Mouse (Mus musculus) gastrocnemius, postnatal 36 days (tissue): ENCODE results near the gene Gm49380. TPM values are rescaled to one million over a fixed set of nuclear protein-coding genes. Genes with fewer than 3 reads are reported as not detected.

Experiments
- DNase-seq, 2 experiments: peaks; one replicate each; pipeline ENCODE4 v3.0.0; 2022
- intact Hi-C: fragments of 180-260 bp; cut with DNase I; formaldehyde crosslinking; loops from one replicate; pipeline ENCODE4 v1.15.1; 2025
- total RNA-seq, 2 experiments: library from RNA; stranded (reverse); gene quantifications; 2 replicates each; pipeline ENCODE4 v1.2.3; 2021

Gm49380 gene
- total RNA-seq, 2 experiments from 2014 or later, result 0.57 to 1.3 TPM

DNA sequence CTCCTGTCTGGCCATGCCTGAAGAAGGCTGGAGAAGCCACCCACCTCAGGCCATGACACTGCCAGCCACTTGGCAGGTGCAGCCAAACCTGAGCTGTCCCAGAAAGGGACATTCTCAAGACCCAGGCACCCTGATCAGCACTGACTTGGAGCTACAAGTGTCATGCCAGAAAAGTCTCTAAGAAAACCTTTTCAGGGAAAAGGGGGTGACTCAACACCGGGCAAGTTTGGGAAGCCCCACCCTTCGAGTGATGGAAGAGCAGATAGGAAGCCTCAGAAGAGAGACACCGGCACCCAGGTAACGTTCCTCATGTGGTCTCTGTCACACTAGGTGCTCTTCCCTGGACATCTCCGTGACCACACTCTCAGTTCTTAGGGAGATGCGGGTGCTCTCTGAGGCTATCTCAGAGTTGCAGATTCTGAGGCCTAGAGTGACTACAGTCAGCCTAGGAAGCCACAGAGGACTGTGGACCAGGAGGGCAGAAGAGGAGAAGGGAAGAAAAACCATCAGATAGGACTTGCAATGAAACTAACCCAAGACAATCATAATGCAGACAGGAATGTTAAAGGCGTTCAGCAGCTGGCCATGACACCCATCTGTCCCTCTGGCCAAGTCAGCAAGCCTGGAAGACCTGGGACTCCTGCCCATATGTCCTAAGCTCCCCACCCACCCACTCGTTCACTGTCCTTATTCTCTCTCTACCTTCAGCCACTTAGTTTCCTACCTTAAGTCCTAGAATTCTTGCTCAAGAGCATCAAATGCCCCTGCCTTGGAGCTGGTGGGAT lies 63.7 kb downstream of the Gm49380 start:
- DNase-seq, result no peak
- intact Hi-C loops, result loop anchor here (10.0 kb wide), 1 partner anchor 305 kb away; the partner anchor contains the start of gene Nectin1

DNA sequence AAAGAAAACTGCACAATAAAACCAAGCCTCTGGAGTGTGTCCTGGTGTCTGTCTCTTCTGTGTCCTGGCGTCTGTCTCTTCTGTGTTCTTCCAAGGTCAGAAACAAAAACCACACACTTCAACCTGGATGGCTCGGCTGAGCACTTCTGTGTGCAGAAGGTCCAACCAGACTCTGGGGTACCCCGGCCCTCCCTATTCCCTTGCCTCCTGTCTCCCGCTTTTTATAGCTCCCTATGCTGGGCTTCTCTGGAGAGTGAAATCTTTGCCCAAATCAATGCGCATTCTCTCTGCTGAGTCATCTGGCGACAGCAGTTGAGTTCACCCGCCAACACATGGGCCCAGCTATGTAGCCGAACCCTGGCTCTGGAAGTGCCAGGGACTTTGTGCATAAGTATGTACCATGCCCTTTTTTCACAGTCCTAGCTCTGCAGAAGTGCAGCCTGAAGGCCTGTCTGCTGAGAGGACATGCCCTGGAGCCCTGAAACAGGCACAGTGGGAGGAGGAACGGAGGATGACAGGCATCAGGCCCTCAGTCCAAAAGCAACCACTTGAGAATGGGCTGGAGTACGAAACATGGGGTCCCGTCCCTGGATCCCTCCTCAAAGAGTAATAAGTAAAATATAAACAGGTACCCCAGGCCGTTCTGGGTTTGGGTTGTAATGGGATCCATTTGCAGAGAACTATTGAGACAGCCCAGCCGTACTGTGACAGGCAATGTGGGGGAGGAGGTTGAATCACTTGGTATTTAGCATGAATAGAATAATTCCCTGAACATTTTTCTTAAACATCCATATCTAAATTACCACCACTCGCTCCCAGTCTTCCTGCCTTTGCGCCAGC lies 64.5 kb downstream of the Gm49380 start:
- intact Hi-C loops, result loop anchor here (10.0 kb wide), 1 partner anchor 304 kb away; the partner anchor contains the start of gene Nectin1
- no peak for DNase-seq

DNA sequence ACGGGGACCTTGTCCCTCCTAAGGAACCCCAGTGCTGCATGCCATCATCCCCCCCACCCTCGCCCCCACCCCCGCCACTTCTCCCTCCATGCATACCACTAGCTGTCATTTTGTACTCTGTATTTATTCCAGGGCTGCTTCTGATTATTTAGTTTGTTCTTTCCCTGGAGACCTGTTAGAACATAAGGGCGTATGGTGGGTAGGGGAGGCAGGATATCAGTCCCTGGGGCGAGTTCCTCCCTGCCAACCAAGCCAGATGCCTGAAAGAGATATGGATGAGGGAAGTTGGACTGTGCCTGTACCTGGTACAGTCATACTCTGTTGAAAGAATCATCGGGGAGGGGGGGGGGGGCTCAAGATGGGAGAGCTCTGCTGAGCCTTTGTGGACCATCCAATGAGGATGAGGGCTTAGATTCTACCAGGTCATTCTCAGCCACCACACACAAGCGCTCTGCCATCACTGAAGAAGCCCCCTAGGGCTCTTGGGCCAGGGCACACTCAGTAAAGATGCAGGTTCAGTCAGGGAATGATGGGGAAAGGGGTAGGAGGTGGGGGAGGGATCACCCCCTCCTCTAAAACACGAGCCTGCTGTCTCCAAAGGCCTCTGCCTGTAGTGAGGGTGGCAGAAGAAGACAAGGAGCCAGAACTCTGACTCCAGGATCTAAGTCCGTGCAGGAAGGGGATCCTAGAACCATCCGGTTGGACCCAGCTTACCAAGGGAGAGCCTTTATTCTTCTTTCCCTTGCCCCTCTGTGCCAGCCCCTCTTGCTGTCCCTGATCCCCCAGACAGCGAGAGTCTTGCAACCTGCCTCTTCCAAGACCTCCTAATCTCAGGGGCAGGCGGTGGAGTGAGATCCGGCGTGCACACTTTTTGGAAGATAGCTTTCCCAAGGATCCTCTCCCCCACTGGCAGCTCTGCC lies 65.5 kb downstream of the Gm49380 start:
- no peak for DNase-seq
- intact Hi-C loops, result loop anchor here (10.0 kb wide), 1 partner anchor 303 kb away; the partner anchor contains the start of gene Nectin1

DNA sequence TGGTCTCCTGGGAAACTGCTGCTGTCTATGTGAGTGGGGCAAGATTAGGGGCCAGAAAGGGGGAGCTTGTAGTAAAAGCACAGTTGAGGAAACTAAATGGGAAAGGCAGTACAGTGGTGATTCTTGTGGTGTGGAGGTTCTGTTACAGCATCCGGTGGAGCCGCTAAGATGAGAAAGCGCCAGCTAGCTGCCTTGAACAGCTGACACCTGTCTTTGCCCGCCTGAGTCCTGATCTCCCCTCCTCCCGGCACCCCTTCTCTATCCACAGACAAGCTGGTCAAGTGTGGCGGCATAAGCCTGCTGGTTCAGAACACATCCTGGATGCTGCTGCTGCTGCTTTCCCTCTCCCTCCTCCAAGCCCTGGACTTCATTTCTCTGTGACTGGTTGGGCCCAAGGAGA lies 66.2 kb downstream of the Gm49380 start:
- intact Hi-C loops, result loop anchor here (10.0 kb wide), 1 partner anchor 302 kb away; the partner anchor contains the start of gene Nectin1
- DNase-seq, result no peak

DNA sequence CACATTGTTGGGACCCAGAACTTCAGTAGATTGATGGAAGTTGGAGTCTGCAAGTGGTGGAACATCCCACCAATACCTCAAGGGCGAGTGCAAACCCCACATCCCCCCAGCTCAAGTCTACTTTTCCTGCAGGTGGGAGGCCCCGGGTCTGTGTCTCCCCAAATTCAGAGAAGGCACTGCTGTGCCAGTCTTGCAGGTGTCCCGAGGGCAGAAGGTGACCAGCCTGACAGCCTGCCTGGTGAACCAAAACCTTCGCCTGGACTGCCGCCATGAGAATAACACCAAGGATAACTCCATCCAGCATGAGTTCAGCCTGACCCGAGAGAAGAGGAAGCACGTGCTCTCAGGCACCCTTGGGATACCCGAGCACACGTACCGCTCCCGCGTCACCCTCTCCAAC lies 66.9 kb downstream of the Gm49380 start:
- intact Hi-C loops, result loop anchor here (10.0 kb wide), 1 partner anchor 302 kb away; the partner anchor contains the start of gene Nectin1
- DNase-seq, result no peak

DNA sequence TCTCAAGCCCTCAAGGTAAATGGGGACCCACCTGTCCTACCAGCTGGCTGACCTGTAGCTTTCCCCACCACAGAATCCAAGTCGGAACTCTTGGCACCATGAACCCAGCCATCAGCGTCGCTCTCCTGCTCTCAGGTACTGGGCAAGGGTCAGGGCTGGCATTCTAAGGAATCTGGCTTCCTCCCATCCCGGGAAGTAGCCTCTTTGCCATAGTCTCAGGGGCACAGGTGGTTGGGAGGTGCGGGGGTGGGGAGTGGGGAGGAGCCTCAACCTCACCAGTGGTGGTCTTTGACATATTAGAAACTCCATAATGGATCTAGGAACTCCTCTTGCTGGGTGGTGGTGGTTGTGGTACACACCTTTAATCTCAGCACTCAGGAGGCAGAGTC lies 67.4 kb downstream of the Gm49380 start:
- intact Hi-C loops, result loop anchor here (10.0 kb wide), 1 partner anchor 301 kb away; the partner anchor contains the start of gene Nectin1
- no peak for DNase-seq

DNA sequence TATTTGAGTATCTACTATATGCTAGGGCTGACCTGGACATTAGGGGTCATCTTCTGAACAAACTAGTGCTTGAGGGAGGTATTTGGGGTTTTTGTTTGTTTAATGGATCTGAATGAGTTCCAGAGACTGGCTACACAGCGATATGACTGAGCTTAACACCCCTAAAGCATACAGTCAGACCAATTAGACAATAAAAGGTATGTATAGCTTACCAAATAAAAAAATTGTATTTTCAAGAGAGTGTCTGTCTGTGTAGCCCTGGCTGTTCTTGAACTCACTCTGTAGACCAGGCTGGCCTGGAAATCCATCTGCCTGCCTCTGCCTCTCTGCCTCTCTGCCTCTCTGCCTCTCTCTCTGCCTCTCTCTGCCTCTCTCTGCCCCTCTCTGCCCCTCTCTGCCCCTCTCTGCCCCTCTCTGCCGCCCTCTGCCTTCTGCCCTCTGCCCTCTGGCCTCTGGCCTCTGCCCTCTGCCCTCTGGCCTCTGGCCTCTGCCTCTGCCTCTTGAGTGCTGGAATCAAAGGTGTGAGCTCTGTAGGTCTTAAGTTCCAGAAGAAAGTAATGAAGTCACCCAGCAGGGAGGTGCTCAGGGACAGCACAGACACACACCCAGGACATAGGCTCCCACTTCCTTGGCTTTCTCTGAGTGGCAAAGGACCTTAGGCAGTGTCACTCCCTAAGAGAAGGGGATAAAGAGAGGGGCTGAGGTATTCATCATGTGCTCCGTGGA lies 68.0 kb downstream of the Gm49380 start:
- no peak for DNase-seq
- intact Hi-C loops, result loop anchor here (10.0 kb wide), 1 partner anchor 301 kb away; the partner anchor contains the start of gene Nectin1

DNA sequence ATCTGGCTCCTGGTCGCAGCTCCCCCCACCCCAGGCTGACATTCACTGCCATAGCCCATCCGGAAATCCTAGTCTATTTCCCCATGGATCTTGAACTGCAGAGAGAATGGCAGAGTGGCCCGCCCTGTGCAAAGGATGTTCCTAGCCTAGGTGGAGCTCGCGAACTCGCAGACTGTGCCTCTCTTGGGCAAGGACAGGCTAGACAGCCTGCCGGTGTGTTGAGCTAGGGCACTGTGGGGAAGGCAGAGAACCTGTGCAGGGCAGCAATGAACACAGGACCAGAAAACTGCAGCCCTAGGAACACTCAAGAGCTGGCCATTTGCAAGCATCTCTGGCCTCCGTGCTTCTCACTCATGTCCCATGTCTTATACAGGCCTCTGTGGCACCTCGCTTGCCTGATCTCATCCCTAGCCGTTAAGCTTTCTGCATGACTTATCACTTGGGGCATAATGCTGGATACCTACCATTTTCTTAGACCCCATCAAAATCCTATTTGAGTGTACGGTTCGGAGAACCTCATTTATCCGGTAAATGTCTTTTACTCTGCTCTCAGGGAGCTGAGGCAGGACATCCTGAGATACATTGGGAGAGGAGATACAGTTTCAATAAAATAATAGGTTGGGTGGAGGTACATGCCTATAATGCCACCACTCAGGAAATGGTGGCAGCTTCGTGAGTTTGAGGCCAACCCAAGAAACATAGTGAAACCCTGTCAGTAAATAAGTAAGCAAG lies 68.7 kb downstream of the Gm49380 start:
- intact Hi-C loops, result loop anchor here (10.0 kb wide), 1 partner anchor 300 kb away; the partner anchor contains the start of gene Nectin1
- DNase-seq, result no peak

DNA sequence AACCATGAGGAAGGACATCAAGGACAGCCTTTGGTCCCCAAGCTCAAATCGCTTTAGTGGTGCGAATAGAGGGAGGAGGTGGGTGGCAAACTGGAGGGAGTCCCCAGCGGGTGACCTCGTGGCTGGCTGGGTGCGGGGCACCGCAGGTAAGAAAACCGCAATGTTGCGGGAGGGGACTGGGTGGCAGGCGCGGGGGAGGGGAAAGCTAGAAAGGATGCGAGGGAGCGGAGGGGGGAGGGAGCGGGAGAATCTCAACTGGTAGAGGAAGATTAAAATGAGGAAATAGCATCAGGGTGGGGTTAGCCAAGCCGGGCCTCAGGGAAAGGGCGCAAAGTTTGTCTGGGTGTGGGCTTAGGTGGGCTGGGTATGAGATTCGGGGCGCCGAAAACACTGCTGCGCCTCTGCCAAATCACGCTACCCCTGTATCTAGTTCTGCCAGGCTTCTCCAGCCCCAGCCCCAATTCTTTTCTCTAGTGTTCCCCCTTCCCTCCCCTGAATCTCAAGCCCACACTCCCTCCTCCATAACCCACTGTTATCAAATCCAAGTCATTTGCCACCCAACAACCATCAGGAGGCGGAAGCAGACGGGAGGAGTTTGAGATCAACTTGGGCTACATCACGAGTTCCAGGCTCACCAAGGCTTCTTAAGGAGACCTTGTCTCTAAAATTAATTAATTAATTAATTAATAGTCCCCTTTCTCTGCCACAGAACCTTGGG lies 69.4 kb downstream of the Gm49380 start:
- intact Hi-C loops, result loop anchor here (10.0 kb wide), 1 partner anchor 299 kb away; the partner anchor contains the start of gene Nectin1
- no peak for DNase-seq

DNA sequence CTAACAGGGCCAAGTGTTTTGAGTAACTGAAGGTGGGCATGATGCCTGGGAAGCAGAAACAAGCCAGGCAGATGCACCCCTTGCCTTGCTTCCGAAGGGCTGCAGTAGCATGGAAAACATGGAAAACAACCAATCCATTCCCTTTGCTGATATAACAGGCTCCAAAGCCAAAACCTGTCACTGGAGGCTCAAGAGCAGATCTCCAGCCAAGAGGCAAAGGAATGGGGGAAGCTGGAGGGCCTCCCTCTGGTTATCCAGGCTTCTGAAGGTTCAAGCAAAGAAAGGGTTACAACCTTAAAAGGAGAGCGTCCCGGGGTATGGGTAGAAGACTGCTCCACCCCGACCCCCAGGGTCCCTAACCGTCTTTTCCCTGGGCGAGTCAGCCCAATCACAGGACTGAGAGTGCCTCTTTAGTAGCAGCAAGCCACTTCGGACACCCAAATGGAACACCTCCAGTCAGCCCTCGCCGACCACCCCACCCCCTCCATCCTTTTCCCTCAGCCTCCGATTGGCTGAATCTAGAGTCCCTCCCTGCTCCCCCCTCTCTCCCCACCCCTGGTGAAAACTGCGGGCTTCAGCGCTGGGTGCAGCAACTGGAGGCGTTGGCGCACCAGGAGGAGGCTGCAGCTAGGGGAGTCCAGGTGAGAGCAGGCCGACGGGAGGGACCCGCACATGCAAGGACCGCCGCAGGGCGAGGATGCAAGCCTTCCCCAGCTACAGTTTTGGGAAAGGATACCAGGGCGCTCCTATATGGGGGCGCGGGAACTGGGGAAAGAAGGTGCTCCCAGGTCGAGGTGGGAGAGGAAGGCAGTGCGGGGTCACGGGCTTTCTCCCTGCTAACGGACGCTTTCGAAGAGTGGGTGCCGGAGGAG lies 70.2 kb downstream of the Gm49380 start, which contains the start of gene Thy1:
Gene Thy1 (plus strand): TSS at position 549 of the 872 bp plus-strand sequence.
- intact Hi-C loops, result loop anchor here (10.0 kb wide), 1 partner anchor 298 kb away; the partner anchor contains the start of gene Nectin1
- peak; percentile 38 to 41 for DNase-seq

DNA sequence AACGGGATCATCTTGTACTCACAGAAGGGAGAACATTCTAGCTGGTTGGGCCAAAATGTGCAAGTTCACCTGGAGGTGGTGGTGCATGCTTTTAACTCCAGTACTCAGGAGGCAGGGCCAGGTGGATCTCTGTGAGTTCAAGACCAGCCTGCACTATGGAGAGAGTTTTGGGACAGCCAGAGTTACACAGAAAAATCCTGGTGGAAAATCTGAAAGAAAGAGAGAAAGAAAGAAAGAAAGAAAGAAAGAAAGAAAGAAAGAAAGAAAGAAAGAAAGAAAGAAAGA lies 71.0 kb downstream of the Gm49380 start:
- intact Hi-C loops, result loop anchor here (10.0 kb wide), 1 partner anchor 298 kb away; the partner anchor contains the start of gene Nectin1
- DNase-seq, result no peak

DNA sequence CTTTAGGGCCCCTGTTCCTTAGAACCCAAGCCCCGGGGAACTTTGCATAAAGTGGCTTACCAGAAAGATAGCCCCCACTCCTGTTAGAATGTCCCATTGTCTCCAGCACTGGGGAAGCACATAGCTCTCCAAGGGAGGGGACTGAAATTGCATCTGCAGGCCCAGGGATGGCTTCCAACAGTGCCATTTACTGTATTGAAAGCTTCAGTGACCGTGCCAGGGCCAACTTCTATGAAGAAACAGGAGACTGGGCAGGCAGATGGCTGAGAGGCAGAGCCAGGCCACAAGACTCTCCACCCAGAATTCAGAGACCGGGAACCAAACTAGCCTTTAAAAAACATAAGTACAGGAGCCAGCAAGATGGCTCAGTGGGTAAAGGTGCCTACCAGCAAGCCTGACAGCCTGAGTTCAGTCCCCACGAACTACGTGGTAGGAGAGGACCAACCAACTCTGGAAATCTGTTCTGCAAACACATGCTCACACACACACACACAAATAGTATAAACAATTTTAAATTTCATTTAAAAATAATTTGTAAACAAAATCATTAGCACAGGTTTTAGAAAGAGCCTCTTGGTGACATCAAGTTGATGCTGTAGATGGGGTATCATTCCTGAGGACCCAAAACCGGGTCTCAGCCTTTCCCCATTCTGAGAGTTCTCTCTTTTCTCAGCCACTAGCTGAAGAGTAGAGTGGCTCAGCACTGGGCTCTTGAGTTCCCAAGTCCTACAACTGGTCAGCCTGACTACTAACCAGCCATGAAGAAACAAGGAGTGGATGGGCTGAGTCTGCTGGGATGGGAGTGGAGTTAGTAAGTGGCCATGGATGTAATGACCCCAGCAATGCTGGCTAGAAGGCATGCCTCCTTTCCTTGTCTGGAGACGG lies 71.5 kb downstream of the Gm49380 start:
- intact Hi-C loops, result loop anchor here (10.0 kb wide), 1 partner anchor 297 kb away; the partner anchor contains the start of gene Nectin1
- DNase-seq, result no peak

DNA sequence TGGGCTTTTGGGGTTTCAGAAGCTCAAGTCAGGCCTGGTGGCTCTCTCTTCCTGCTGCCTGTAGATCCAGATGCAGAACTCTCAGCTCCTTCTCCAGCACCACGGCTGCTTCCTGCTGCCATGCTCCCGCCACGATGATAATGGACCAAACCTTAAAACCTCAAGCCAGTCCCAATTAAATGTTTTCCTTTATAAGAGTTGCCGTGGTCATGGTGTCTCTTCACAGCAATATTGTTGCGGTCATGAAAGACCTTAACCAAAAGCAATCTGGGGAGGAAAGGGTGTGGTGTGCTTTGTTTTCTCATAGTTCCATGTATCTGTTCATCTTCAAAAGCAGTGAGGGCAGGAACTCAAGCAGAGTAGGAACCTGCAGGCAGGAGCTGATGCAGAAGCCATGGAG lies 76.2 kb downstream of the Gm49380 start:
- no peak for DNase-seq
- intact Hi-C loops, result no loop called here

DNA sequence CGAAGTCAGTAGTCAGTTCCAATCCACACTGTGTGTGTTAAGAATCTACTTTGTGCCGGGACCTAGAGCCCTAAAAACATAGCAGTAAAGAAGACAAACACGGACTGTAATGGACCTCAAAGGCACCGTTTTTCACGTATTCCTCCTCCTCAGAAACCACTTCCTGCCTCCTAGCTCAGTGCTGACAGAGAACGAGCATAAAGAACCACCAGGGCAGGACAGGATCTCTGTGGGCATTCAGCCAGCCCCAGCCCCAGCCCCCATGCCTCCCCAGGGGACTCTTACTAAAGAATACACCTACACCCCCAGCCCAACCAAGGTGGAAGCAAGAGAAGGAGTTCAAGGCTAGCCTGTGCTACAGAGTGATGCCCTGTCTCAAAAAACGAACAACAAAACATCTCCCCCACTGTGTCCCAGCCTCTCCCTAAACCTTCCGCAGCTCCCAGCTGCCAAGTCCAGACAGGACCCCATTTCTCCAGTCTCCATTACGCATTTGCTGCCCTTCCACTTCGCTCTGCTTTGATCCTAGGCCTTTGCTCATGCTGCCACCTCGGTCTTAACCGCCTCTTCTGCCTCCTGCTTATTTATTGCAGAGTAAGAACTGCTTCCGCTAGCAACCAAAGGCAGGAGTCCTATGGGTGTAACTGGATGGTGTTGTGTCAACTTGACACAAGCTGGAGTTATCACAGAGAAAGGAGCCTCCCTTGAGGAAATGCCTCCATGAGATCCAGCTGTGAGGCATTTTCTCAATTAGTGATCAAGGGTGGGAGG lies 79.2 kb downstream of the Gm49380 start:
- DNase-seq, result no peak
- intact Hi-C loops, result no loop called here

DNA sequence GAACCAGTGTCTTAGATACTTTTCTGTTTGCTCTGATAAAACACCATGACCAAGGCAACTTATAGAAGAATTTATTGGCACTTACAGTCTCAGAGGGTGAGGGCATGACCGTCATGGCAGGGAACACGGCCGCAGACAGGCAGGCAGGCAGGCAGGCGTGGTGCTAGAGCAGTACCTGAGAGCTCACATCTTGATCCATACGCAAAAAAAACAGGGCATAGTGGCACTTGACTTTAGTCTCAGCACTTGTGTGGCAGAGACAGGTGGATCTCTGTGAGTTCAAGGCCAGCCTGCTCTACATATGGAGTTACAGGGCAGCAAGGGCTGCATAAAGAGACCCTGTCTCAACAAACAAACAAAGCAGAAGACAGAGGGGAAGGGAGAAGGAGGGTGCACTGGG lies 80.0 kb downstream of the Gm49380 start:
- no peak for DNase-seq
- intact Hi-C loops, result no loop called here
